Mouse (Mus musculus) bone marrow macrophage, adult 2 months (primary cell): ENCODE measurements around the gene Cyb5r4.

Experiments
- CTCF ChIP-seq: IDR thresholded peaks from 2 replicates; pipeline ENCODE4 v1.5.1; 2012; ENCODE audit warnings: low read depth, mild to moderate bottlenecking, low read length, moderate library complexity
- POLR2A ChIP-seq: IDR thresholded peaks from 2 replicates; pipeline ENCODE4 v1.6.1; 2012; ENCODE audit warnings: mild to moderate bottlenecking, low read depth, low read length, borderline replicate concordance

DNA sequence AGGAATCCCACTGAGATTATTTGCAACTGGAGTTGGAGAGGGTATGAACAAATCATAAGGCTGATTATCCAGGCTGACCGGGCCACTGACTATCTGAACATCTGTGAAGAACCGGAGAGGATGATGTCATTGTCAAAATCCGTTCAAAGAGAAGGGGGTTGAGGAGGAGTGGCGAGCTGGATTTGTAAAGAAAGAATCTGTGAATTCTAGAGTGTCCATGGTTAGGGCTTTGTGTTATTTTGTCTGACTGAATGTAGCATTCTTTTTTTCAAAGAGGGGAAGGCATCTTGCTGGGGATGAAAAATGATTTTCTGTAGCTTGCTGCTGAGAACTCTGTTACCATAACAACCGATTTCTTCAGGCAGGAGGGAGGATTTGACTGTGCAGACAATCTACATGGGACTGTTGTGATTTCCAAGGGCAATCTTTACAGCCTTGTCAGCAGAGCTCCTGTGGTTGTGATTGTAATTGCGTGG is 93.7 kb downstream of the Cyb5r4 start:
- TF ChIP-seq CTCF (no peak), POLR2A (no peak)
